Mouse (Mus musculus): ENCODE data around the gene Lbr. TPM values are rescaled to one million over a fixed set of nuclear protein-coding genes. Genes with fewer than 3 reads are reported as not detected.
"Not testable (repeated sequence)": the region's sequence is repeated elsewhere in the genome, so short reads cannot be mapped to it uniquely, and the experiment has no call there.

The Lbr gene
- total RNA-seq, 2 experiments from 2014 or later, result 49.1 to 55.5 TPM

DNA sequence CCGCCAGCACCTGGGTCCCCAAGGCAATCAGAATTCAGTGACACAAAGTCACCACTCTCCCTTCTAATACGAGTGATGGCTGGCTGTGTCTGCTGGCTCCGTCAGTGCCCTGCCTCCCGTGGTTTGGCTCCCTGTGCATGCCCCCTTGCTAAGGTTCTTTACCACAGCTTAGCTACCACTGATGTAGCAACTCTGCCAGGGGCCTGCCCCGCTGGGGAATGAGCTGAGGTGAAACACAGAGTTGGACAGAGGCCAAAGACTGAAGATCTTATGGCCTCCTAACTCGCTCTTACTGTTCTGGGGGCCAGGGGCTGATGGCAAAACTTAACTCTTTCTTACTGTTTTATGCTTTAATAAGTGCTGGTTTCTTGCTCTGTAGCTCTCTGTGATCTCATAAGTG is 52.9 kb downstream of the Lbr start:
- no peak for DNase-seq (ENCODE audit: low spot score in 2 of 2)

DNA sequence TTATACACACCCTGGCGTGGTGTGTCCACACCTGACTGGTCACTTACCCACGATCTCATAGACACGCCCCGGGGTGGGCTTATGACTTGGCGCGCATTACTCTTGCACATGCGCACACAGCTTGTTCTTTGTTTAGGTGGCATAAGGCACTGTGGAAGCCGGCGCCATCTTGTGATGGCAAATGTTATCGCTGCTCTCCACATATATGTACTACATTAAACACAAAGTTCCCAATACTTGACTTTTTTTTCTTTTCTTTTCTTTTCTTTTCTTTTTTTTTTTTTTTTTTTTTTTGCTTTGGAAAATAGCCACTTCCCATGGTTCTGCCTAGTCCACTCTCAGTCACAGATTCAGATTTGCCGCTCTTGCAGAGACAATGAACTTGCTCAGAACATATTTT is 60.2 kb downstream of the Lbr start:
- not testable (repeated sequence) for DNase-seq (ENCODE audit: low spot score in 2 of 2)

DNA sequence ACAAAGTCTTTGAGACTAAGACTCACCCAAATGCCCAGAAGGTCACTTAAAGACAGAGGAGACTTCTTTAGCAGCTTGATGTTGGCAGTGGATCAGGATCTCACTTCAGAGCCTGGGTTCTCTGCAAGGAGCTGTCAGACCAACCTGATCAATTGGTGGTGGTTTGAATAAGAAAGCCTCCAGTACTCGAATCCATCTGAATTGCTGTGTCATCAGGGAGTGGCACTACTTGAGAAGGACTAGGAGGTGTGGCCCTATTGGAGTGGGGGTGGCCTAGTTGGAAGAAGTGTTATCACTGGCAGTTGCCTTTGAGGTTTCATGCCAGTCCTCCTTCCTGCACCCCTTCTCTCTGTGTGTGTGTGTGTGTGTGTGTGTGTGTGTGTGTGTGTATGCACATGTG is 66.3 kb downstream of the Lbr start:
- no peak for DNase-seq (ENCODE audit: low spot score in 2 of 2)

DNA sequence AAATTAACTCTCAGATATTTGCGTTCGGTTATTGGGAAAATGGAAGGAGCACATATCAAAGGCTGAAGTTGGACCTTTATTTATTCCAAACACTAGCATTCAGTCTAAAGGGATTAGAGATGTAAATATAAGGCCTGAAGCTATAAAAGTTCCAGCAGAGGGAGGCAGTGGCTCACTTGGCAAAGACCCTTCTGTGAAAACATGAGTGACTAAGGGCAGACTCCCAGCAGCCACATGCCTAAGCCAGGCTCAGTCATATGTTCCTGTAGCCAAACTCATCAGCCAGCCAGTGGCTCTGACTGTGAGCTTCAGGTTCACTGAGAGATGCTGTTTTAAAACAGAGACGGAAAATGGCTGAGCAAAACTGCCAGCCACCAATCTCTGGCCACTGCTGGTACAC is 71.0 kb downstream of the Lbr start:
- DNase-seq (ENCODE audit: low spot score in 2 of 2), result no peak

DNA sequence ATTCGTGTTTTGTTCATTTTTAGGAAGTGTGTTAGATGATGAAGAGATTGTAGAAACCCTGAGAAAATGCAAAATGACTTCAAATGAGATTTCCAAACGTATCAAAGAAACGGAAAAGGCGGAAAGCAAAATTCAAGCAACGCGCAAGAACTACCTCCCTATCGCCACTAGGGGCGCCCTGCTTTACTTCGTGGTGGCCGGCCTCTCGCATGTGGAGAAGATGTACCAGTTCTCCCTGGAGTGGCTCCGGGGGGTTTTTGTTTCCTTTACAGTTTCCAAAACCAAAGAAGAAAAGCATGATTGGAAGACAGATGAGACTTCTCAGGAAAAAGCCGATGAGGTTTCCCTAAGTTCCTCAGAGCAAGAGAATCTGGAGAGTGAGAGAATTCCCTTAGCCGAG is 73.5 kb downstream of the Lbr start:
- DNase-seq (ENCODE audit: low spot score in 2 of 2), result no peak

Other genes starting within 250 kb of the Lbr start
- 100 to 1,000 TPM; 164 to 179 TPM for gene Enah, start 176.9 kb upstream of the Lbr start, total RNA-seq (2021)